Mouse (Mus musculus) adrenal gland, adult 2 months (tissue): ENCODE results near the gene Scgb2b2. TPM values are rescaled to one million over a fixed set of nuclear protein-coding genes. Genes with fewer than 3 reads are reported as not detected.

Experiments used
- DNase-seq: peaks from one replicate; pipeline ENCODE4 v3.0.0; 2021
- long read RNA-seq: library from polyadenylated mRNA; stranded (forward); transcript quantifications from one replicate; pipeline ENCODE4 v2.0.0, GENCODE M21; 2021
- polyA plus RNA-seq: library from polyadenylated mRNA; depleted of rRNA; stranded (reverse); fragments of >200 nt; gene quantifications from 2 replicates; pipeline ENCODE4 v1.2.3, GENCODE M21; 2012; rRNA removed
- total RNA-seq, 2 experiments: library from RNA; stranded (reverse); gene quantifications; 2 replicates each; pipeline ENCODE4 v1.2.3; 2021

Scgb2b2 gene
- total RNA-seq (not detected), polyA plus RNA-seq (not detected in 2 replicates)
- long read RNA-seq, result 0 reads

DNA sequence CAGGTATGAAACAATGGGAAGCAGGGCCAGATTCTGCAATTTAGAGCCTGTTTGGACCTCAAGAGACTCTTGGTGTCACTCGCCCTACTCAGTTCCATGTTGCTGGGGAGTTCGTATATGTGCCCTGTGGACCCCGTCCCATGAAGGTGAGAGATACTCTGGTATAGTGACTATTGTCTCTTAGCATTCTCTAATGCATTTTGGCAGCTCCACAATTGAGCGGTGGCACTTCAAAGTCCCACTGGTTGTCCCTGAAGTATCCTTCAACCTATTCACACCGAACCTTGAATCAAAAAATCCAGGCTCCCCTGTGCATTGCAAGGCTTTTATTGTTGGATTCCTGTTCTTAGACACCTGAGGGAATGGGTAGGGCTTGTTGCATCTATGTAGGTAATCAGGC, at the start of gene Scgb2b2:
Scgb2b2 (plus strand) TSS at position 301 of the 400 bp plus-strand sequence.
- no peak for DNase-seq

- DNase-seq, result no peak
Measured at GRCm38 (mm10) chr7:31291721-31292120, 1.4 kb downstream of the Scgb2b2 start, which contains the start of gene Scgb1b2. TSS of gene Scgb1b2 (minus strand) at chr7:31291821.

Other genes with a start within 250 kb of the Scgb2b2 start
- 100 to 1,000 TPM in 1 of 2 experiments, 10 to 100 TPM in 1; 61.4 to 112 TPM for gene Fxyd5, start 248.0 kb upstream of the Scgb2b2 start, total RNA-seq
- 51.0 and 53.5 TPM in 2 replicates for gene Fxyd5, start 248.0 kb upstream of the Scgb2b2 start, polyA plus RNA-seq
- gene Fxyd7, start 239.0 kb upstream of the Scgb2b2 start, total RNA-seq, result 1 to 10 TPM; 1.3 to 1.4 TPM
- gene Fxyd7, start 239.0 kb upstream of the Scgb2b2 start, polyA plus RNA-seq, result 4.4 and 9.9 TPM in 2 replicates
- 100 to 1,000 TPM; 307 to 317 TPM for gene Fxyd1, start 233.3 kb upstream of the Scgb2b2 start, total RNA-seq
- gene Fxyd1, start 233.3 kb upstream of the Scgb2b2 start, polyA plus RNA-seq, result 480 and 501 TPM in 2 replicates
- gene Lgi4, start 231.2 kb upstream of the Scgb2b2 start, total RNA-seq, result 1 to 10 TPM; 2.2 to 6.5 TPM
- gene Lgi4, start 231.2 kb upstream of the Scgb2b2 start, polyA plus RNA-seq, result 3.3 and 6.2 TPM in 2 replicates
- gene Fxyd3, start 213.8 kb upstream of the Scgb2b2 start, total RNA-seq, result 1 to 10 TPM; 1.3 to 3.4 TPM
- 0.04 and 0.73 TPM in 2 replicates for gene Fxyd3, start 213.8 kb upstream of the Scgb2b2 start, polyA plus RNA-seq
- 1 to 10 TPM; 1.3 to 2.6 TPM for gene Hpn, start 175.2 kb upstream of the Scgb2b2 start, total RNA-seq
- 1.2 and 2.4 TPM in 2 replicates for gene Hpn, start 175.2 kb upstream of the Scgb2b2 start, polyA plus RNA-seq
- gene Scn1b, start 163.5 kb upstream of the Scgb2b2 start, total RNA-seq, result 10 to 100 TPM; 10.8 to 27.8 TPM
- gene Scn1b, start 163.5 kb upstream of the Scgb2b2 start, polyA plus RNA-seq, result 30.5 and 61.1 TPM in 2 replicates
- gene Gramd1a, start 134.6 kb upstream of the Scgb2b2 start, total RNA-seq, result 10 to 100 TPM; 38.5 to 50.1 TPM
- 208 and 246 TPM in 2 replicates for gene Gramd1a, start 134.6 kb upstream of the Scgb2b2 start, polyA plus RNA-seq
- not detected for gene Scgb1b2, start 1.3 kb downstream of the Scgb2b2 start, total RNA-seq
- gene Scgb1b2, start 1.3 kb downstream of the Scgb2b2 start, polyA plus RNA-seq, result not detected in 2 replicates
- gene Scgb2b3, start 71.6 kb downstream of the Scgb2b2 start, total RNA-seq, result not detected
- not detected in 2 replicates for gene Scgb2b3, start 71.6 kb downstream of the Scgb2b2 start, polyA plus RNA-seq
- not detected for gene Scgb1b3, start 85.1 kb downstream of the Scgb2b2 start, total RNA-seq
- gene Scgb1b3, start 85.1 kb downstream of the Scgb2b2 start, polyA plus RNA-seq, result not detected in 2 replicates